Mouse (Mus musculus): ENCODE measurements around the gene Srrm4. TPM values are rescaled to one million over a fixed set of nuclear protein-coding genes. Genes with fewer than 3 reads are reported as not detected.

Srrm4 gene
- total RNA-seq (2023; ENCODE audit: inconsistent age): not detected in 4 replicates

GRCm38 (mm10) chr5:116591346-116592048 lies at the start of gene Srrm4:
Srrm4 (minus strand) TSS chr5:116591817.

GRCm38 (mm10) chr5:116422699-116423201 lies 168.9 kb downstream of the Srrm4 start, which contains the start of gene Hspb8:
Hspb8 (minus strand) TSS chr5:116422864.

Other genes with a start within 250 kb of the Srrm4 start
- gene Hspb8, start 169.0 kb downstream of the Srrm4 start, total RNA-seq (2023; ENCODE audit: inconsistent age): not detected in 4 replicates

Measured in B cell, adult (primary cell).